Mouse (Mus musculus): ENCODE measurements at regions not wholly inside any gene's neighbourhood (a gene's known extent, or its start where the extent isn't known, plus 50 kb on each side); places are given as distances from the start of the nearest gene placed in this dataset.

- no peak for DNase-seq
Measured at GRCm38 (mm10) chr5:43339671-43340070, 106.7 kb downstream of the Cpeb2 start.

- DNase-seq = no peak
Measured at GRCm38 (mm10) chr5:43341475-43341874, 108.5 kb downstream of the Cpeb2 start.

GRCm38 (mm10) chr5:43344441-43344840 is 111.5 kb downstream of the Cpeb2 start:
- no peak for DNase-seq

GRCm38 (mm10) chr5:43350987-43351386 is 118.0 kb downstream of the Cpeb2 start:
- DNase-seq = peak; percentile 56

GRCm38 (mm10) chr5:43353021-43353990 is 120.3 kb downstream of the Cpeb2 start:
- DNase-seq = peak; percentile 84

- peak; percentile 95 for DNase-seq
Measured at GRCm38 (mm10) chr5:43354351-43354942, 121.5 kb downstream of the Cpeb2 start.

GRCm38 (mm10) chr5:43355026-43355580 is 122.1 kb downstream of the Cpeb2 start:
- peak; percentile 99 for DNase-seq

- peak; percentile 52 for DNase-seq
Measured at GRCm38 (mm10) chr5:43355832-43356231, 122.9 kb downstream of the Cpeb2 start.

GRCm38 (mm10) chr5:43357100-43357680 is 124.2 kb downstream of the Cpeb2 start:
- peak; percentile 49 for DNase-seq

GRCm38 (mm10) chr5:43357901-43358300 is 124.9 kb downstream of the Cpeb2 start:
- DNase-seq = no peak

GRCm38 (mm10) chr5:43358928-43359765 is 126.2 kb downstream of the Cpeb2 start:
- peak; percentile 46 for DNase-seq

- DNase-seq = peak; percentile 84
Measured at GRCm38 (mm10) chr5:43360298-43360697, 127.3 kb downstream of the Cpeb2 start.

- DNase-seq = peak; percentile 52
Measured at GRCm38 (mm10) chr5:43361026-43361425, 128.1 kb downstream of the Cpeb2 start.

- no peak for DNase-seq
Measured at GRCm38 (mm10) chr5:43372385-43372784, 139.4 kb downstream of the Cpeb2 start.

GRCm38 (mm10) chr5:43384689-43385375 is 130.5 kb upstream of the C1qtnf7 start:
- DNase-seq = no peak

GRCm38 (mm10) chr5:43390997-43391396 is 124.3 kb upstream of the C1qtnf7 start:
- no peak for DNase-seq

- no peak for DNase-seq
Measured at GRCm38 (mm10) chr5:43391412-43392029, 123.8 kb upstream of the C1qtnf7 start.

- no peak for DNase-seq
Measured at GRCm38 (mm10) chr5:43392908-43393545, 122.3 kb upstream of the C1qtnf7 start.

- DNase-seq = peak; percentile 66
Measured at GRCm38 (mm10) chr5:43417259-43417658, 98.1 kb upstream of the C1qtnf7 start.

- peak; percentile 94 for DNase-seq
Measured at GRCm38 (mm10) chr5:43422815-43423687, 92.3 kb upstream of the C1qtnf7 start.

All from heart, adult 11 months (tissue).